Mouse (Mus musculus): ENCODE data around the gene Tha1. TPM values are rescaled to one million over a fixed set of nuclear protein-coding genes. Genes with fewer than 3 reads are reported as not detected.

Tha1 gene
- total RNA-seq, 2 experiments from 2014 or later = 1.6 TPM; not detected in 1

GRCm38 (mm10) chr11:117886000-117886399 is 12.7 kb upstream of the Tha1 start:
- ATAC-seq (replicated peaks; ENCODE audit: low FRiP score, poor library complexity, severe bottlenecking) = no peak

- ATAC-seq (replicated peaks; ENCODE audit: low FRiP score, poor library complexity, severe bottlenecking) = no peak
Observed at GRCm38 (mm10) chr11:117882208-117882607, 8.9 kb upstream of the Tha1 start.

GRCm38 (mm10) chr11:117881787-117882186 is 8.5 kb upstream of the Tha1 start:
- ATAC-seq (replicated peaks; ENCODE audit: low FRiP score, poor library complexity, severe bottlenecking) = no peak

GRCm38 (mm10) chr11:117880977-117881358 is 7.7 kb upstream of the Tha1 start:
- ATAC-seq (replicated peaks; ENCODE audit: low FRiP score, poor library complexity, severe bottlenecking) = no peak

- no peak for ATAC-seq (replicated peaks; ENCODE audit: low FRiP score, poor library complexity, severe bottlenecking)
Observed at GRCm38 (mm10) chr11:117880336-117880976, 7.2 kb upstream of the Tha1 start.

GRCm38 (mm10) chr11:117879676-117880075 is 6.4 kb upstream of the Tha1 start:
- ATAC-seq (replicated peaks; ENCODE audit: low FRiP score, poor library complexity, severe bottlenecking) = no peak

GRCm38 (mm10) chr11:117878892-117879291 is 5.6 kb upstream of the Tha1 start:
- no peak for ATAC-seq (replicated peaks; ENCODE audit: low FRiP score, poor library complexity, severe bottlenecking)

GRCm38 (mm10) chr11:117877917-117878745 is 4.8 kb upstream of the Tha1 start:
- ATAC-seq (replicated peaks; ENCODE audit: low FRiP score, poor library complexity, severe bottlenecking) = no peak

GRCm38 (mm10) chr11:117875681-117876080 is 2.4 kb upstream of the Tha1 start:
- no peak for ATAC-seq (replicated peaks; ENCODE audit: low FRiP score, poor library complexity, severe bottlenecking)

GRCm38 (mm10) chr11:117874419-117874818 is 1.1 kb upstream of the Tha1 start:
- ATAC-seq (replicated peaks; ENCODE audit: low FRiP score, poor library complexity, severe bottlenecking) = no peak

- no peak for ATAC-seq (replicated peaks; ENCODE audit: low FRiP score, poor library complexity, severe bottlenecking)
Observed at GRCm38 (mm10) chr11:117871911-117872584, 1.2 kb downstream of the Tha1 start.

- 0 out of 2 replicates have a peak, but pooled peaks have one; percentile 2 for ATAC-seq (replicated peaks; ENCODE audit: low FRiP score, poor library complexity, severe bottlenecking)
Observed at GRCm38 (mm10) chr11:117871376-117871775, 1.9 kb downstream of the Tha1 start.

GRCm38 (mm10) chr11:117870688-117871365 is 2.5 kb downstream of the Tha1 start:
- ATAC-seq (replicated peaks; ENCODE audit: low FRiP score, poor library complexity, severe bottlenecking) = peak; percentile 62

- no peak for ATAC-seq (replicated peaks; ENCODE audit: low FRiP score, poor library complexity, severe bottlenecking)
Observed at GRCm38 (mm10) chr11:117865988-117866387, 7.3 kb downstream of the Tha1 start.

- no peak for ATAC-seq (replicated peaks; ENCODE audit: low FRiP score, poor library complexity, severe bottlenecking)
Observed at GRCm38 (mm10) chr11:117864805-117865204, 8.5 kb downstream of the Tha1 start.

- no peak for ATAC-seq (replicated peaks; ENCODE audit: low FRiP score, poor library complexity, severe bottlenecking)
Observed at GRCm38 (mm10) chr11:117863174-117863856, 10.0 kb downstream of the Tha1 start.

- no peak for ATAC-seq (replicated peaks; ENCODE audit: low FRiP score, poor library complexity, severe bottlenecking)
Observed at GRCm38 (mm10) chr11:117860601-117861000, 12.7 kb downstream of the Tha1 start, which contains the start of gene Tmem235. Tmem235 (plus strand) TSS chr11:117860752.

- no peak for ATAC-seq (replicated peaks; ENCODE audit: low FRiP score, poor library complexity, severe bottlenecking)
Observed at GRCm38 (mm10) chr11:117858392-117858791, 14.9 kb downstream of the Tha1 start.

GRCm38 (mm10) chr11:117857462-117857861 is 15.8 kb downstream of the Tha1 start:
- ATAC-seq (replicated peaks; ENCODE audit: low FRiP score, poor library complexity, severe bottlenecking) = no peak

Data from erythroblast, adult 5-6 weeks (primary cell).